Mouse (Mus musculus): ENCODE measurements around the gene Irf1. TPM values are rescaled to one million over a fixed set of nuclear protein-coding genes. Genes with fewer than 3 reads are reported as not detected.

The Irf1 gene
- polyA plus RNA-seq, 1 experiment: 10.9 TPM

DNA sequence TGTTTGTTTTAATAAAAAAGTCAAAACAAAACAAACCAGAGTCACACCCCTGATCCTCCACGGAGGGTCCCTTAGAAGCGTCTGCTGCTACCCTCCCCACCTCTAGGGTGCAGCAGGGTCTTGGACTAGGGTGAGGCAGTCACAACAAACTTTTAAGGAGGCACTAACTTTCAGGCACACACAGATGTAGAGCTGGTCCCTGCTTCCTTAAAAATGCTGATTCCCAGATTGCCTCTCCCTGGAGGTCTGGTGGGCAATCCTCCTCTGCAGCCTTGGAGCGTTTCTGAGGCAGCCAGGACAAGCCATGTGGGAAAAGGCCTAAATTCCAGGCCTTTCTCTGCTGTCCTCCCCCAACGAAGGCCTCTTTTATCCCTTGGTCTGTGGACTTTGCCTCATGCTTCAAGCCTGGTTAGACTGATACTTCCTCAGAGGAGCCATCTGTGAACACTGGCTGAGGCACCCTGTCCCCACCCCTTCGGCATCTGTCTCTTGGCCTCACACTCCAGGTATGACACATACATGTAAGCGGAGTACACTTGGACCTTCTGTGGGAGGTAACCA is 10.9 kb upstream of the Irf1 start:
- TF ChIP-seq CTCF (IDR thresholded peaks at IDR 0.05; ENCODE audit: extremely low read depth, insufficient read depth, low read length): 0 out of 2 replicates have a peak, but pooled peaks have one; percentile 5
- no peak for TF ChIP-seq POLR2A (IDR thresholded peaks at IDR 0.05; ENCODE audit: extremely low read depth, insufficient read depth, low read length)
- no peak overlapping the region for H3K4me3 ChIP-seq (ENCODE audit: insufficient read depth, low read length)
- no peak overlapping the region for H3K27ac ChIP-seq (ENCODE audit: insufficient read depth, low read length)
- no peaks in the 10 kb centered on the region; the same call in 1 of the 2 replicates for H3K4me1 ChIP-seq (ENCODE audit: control insufficient read depth, insufficient read depth, low read length)

GRCm38 (mm10) chr11:53759545-53760406 is 10.0 kb upstream of the Irf1 start:
- H3K4me1 ChIP-seq (ENCODE audit: control insufficient read depth, insufficient read depth, low read length): no peaks in the 10 kb centered on the region; the same call in 1 of the 2 replicates
- no peak overlapping the region for H3K4me3 ChIP-seq (ENCODE audit: insufficient read depth, low read length)
- TF ChIP-seq POLR2A (IDR thresholded peaks at IDR 0.05; ENCODE audit: extremely low read depth, insufficient read depth, low read length) (no peak), CTCF (IDR thresholded peaks at IDR 0.05; ENCODE audit: extremely low read depth, insufficient read depth, low read length) (no peak)
- H3K27ac ChIP-seq (ENCODE audit: insufficient read depth, low read length): no peak overlapping the region

GRCm38 (mm10) chr11:53761284-53761683 is 8.5 kb upstream of the Irf1 start:
- H3K4me1 ChIP-seq (ENCODE audit: control insufficient read depth, insufficient read depth, low read length): no peaks in the 10 kb centered on the region; the same call in 1 of the 2 replicates
- no peak overlapping the region for H3K4me3 ChIP-seq (ENCODE audit: insufficient read depth, low read length)
- no peak overlapping the region for H3K27ac ChIP-seq (ENCODE audit: insufficient read depth, low read length)
- no peak for TF ChIP-seq POLR2A (IDR thresholded peaks at IDR 0.05; ENCODE audit: extremely low read depth, insufficient read depth, low read length)
- no peak for TF ChIP-seq CTCF (IDR thresholded peaks at IDR 0.05; ENCODE audit: extremely low read depth, insufficient read depth, low read length)

DNA sequence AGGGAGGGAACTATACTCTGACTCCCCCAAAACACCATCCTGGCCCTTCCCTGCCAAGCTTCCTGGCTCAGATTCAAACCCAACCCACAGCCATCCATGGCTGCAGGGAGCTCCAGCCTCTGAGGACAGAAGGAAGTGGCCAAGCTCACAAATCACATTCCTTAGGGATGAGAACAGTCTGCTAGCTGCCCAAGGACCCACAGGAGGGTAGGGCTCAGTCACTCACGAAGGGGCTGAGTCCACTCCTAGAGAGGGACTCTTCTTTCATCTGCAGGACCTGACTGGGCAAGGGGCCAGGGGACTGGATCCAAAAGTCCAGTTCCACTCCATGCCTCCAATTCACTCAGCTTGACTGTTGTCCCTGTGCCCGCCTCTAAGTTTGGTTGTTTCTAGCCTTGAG is 8.0 kb upstream of the Irf1 start:
- Histone ChIP-seq H3K4me1 (ENCODE audit: control insufficient read depth, insufficient read depth, low read length) (no peaks in the 10 kb centered on the region; the same call in 1 of the 2 replicates), H3K27ac (ENCODE audit: insufficient read depth, low read length) (no peak overlapping the region), H3K4me3 (ENCODE audit: insufficient read depth, low read length) (no peak overlapping the region)
- no peak for TF ChIP-seq CTCF (IDR thresholded peaks at IDR 0.05; ENCODE audit: extremely low read depth, insufficient read depth, low read length)
- no peak for TF ChIP-seq POLR2A (IDR thresholded peaks at IDR 0.05; ENCODE audit: extremely low read depth, insufficient read depth, low read length)

DNA sequence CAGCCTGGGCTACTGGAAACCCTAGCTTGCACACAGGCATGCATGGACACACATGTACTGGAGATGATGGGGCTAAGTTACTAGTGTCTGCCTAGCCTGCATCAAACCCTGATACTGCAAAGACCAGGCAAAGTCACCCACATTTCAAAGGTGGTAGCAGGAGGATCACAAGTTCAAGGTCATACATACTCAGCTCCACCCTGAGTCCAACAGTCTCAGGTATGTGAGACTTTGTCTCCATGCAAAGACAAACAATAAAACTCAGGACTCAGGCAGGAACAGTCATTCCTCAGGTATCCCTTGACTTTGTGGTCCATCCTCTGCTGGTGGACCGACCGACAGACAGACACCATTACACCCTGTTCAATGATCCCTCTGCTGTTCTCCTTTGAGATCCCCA is 7.4 kb upstream of the Irf1 start:
- H3K4me3 ChIP-seq (ENCODE audit: insufficient read depth, low read length): no peak overlapping the region; the same call in 1 of the 2 replicates
- peak overlapping the region; percentile 38; the same call in 1 of the 2 replicates for H3K27ac ChIP-seq (ENCODE audit: insufficient read depth, low read length)
- TF ChIP-seq POLR2A (IDR thresholded peaks at IDR 0.05; ENCODE audit: extremely low read depth, insufficient read depth, low read length) (no peak), CTCF (IDR thresholded peaks at IDR 0.05; ENCODE audit: extremely low read depth, insufficient read depth, low read length) (no peak)
- H3K4me1 ChIP-seq (ENCODE audit: control insufficient read depth, insufficient read depth, low read length): no peaks in the 10 kb centered on the region; the same call in 1 of the 2 replicates

DNA sequence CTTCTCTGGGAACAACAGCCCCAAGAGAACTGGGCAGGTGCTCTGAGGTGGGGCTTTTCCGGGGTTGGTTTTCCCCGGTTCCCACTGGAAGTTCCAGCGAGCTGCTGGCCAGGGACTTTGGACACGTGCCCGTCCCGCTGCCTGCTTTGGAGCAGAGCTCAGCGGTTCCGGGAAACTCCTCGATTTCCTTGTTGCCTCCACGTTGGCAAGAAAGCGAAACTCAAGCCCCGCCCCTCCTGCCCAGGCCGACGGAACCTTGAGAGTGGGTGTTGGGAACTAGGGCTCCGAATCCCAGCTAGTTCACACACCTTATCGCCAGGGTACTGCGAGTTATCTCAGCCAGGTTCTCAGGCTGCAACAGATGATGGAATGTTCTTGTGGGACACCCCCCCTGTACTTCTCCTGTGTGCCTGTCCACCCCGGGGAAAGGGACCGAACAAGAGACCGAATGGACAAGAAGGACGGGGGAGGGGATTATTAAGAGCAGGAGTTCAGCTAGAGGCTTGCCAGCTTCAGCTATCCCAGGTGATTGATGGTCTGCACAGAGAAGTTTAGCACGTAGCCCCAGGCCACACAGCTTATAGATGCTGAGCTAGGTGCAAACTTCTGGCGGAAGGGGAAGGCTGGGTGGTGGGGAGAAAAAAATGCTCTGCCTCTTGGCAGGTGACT is 6.9 kb upstream of the Irf1 start:
- H3K27ac ChIP-seq (ENCODE audit: insufficient read depth, low read length): peak overlapping the region; percentile 70
- H3K4me3 ChIP-seq (ENCODE audit: insufficient read depth, low read length): peak overlapping the region; percentile 33
- no peak for TF ChIP-seq CTCF (IDR thresholded peaks at IDR 0.05; ENCODE audit: extremely low read depth, insufficient read depth, low read length)
- TF ChIP-seq POLR2A (IDR thresholded peaks at IDR 0.05; ENCODE audit: extremely low read depth, insufficient read depth, low read length): no peak
- H3K4me1 ChIP-seq (ENCODE audit: control insufficient read depth, insufficient read depth, low read length): no peaks in the 10 kb centered on the region; the same call in 1 of the 2 replicates

- TF ChIP-seq POLR2A (IDR thresholded peaks at IDR 0.05; ENCODE audit: extremely low read depth, insufficient read depth, low read length) (peak; percentile 37; the same call in 1 of the 2 replicates), CTCF (IDR thresholded peaks at IDR 0.05; ENCODE audit: extremely low read depth, insufficient read depth, low read length) (no peak)
- Histone ChIP-seq H3K27ac (ENCODE audit: insufficient read depth, low read length) (peak overlapping the region; percentile 70), H3K4me1 (ENCODE audit: control insufficient read depth, insufficient read depth, low read length) (no peaks in the 10 kb centered on the region; the same call in 1 of the 2 replicates), H3K4me3 (ENCODE audit: insufficient read depth, low read length) (peak overlapping the region; percentile 33)
Measured at GRCm38 (mm10) chr11:53763496-53764140, 6.2 kb upstream of the Irf1 start.

DNA sequence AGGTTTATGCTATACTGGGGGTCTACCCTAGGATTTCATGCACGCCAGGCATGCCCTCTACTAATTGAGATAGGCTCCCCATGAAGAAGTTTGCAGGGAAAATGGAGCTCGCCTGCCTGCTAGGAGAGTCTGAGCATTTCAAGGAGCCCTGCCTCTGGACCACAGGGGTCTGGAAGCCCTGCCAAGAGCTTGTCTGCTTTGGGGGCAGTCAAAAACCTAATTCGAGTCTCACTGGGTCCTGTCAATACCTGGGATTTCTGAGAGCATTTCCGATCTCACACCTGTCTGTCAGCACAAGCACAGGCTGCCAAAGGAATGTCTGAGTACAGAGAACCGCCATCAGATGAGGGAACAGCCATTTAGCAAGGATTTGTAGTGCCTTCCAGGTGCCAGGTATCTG is 5.2 kb upstream of the Irf1 start:
- Histone ChIP-seq H3K4me3 (ENCODE audit: insufficient read depth, low read length) (no peak overlapping the region), H3K27ac (ENCODE audit: insufficient read depth, low read length) (no peak overlapping the region), H3K4me1 (ENCODE audit: control insufficient read depth, insufficient read depth, low read length) (no peaks in the 10 kb centered on the region; the same call in 1 of the 2 replicates)
- TF ChIP-seq POLR2A (IDR thresholded peaks at IDR 0.05; ENCODE audit: extremely low read depth, insufficient read depth, low read length): no peak
- TF ChIP-seq CTCF (IDR thresholded peaks at IDR 0.05; ENCODE audit: extremely low read depth, insufficient read depth, low read length): no peak

Measured in cortical plate, adult 2 months (tissue).